Mouse (Mus musculus) adrenal gland, postnatal 4 days (tissue): ENCODE measurements around the gene Klk1b8. TPM values are rescaled to one million over a fixed set of nuclear protein-coding genes. Genes with fewer than 3 reads are reported as not detected.
"Not testable (repeated sequence)": the region's sequence is repeated elsewhere in the genome, so short reads cannot be mapped to it uniquely, and the experiment has no call there.

ENCODE experiments used
- DNase-seq, 2 experiments: peaks; one replicate each; pipeline ENCODE4 v3.0.0; 2021 to 2022; ENCODE audit warnings: low spot score in 2 of 2, mixed read lengths in 2 of 2
- long read RNA-seq, 2 experiments: library from polyadenylated mRNA; stranded (forward); transcript quantifications; one replicate each; pipeline ENCODE4 v2.0.0; 2021
- total RNA-seq, 2 experiments: library from RNA; stranded (reverse); gene quantifications; 2 replicates each; pipeline ENCODE4 v1.2.3; 2021

Klk1b8 gene
- not detected for total RNA-seq
- long read RNA-seq, experiment 1: 0 reads
- long read RNA-seq, experiment 2: 0 reads

DNA sequence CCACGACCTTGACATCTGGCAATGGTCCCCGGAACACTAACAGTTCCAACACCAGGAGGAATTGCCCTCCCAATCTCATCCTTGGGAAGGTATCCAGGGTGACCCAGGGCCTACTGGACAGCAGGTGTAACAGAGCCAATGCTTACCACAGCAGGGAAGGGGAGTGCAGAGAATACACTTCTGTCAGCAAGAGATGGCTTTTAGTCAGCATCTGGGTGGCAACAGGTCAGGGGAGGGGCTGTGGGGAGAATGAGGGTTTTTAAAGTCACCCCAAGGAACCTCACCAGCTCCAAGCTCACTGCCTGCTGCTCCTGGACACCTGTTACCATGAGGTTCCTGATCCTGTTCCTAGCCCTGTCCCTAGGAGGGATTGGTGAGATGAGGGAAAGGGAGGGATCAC lies at the start of gene Klk1b8:
TSS of gene Klk1b8 (plus strand) at position 301 of the 400 bp plus-strand sequence.
- no peak for DNase-seq

DNA sequence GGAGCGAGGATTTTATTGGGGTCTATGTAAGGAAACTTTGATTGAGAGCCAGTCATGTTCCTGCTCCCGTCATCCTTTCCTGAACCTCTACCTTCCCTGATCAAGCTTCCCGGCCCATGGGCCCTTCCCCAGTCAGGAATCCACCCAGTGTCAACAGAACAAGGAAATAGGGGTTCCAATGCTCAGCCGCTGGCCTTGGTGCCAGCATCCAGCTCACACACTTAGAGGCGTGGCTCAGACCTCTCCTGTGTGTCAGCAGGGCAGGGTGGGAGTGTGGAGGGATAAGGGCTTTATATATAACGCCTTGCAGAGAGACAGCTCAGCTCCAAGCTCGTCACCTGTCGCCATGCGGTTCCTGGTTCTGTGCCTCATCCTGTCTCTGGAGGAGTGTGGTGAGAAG lies 35.6 kb upstream of the Klk1b8 start:
- DNase-seq: no peak

DNA sequence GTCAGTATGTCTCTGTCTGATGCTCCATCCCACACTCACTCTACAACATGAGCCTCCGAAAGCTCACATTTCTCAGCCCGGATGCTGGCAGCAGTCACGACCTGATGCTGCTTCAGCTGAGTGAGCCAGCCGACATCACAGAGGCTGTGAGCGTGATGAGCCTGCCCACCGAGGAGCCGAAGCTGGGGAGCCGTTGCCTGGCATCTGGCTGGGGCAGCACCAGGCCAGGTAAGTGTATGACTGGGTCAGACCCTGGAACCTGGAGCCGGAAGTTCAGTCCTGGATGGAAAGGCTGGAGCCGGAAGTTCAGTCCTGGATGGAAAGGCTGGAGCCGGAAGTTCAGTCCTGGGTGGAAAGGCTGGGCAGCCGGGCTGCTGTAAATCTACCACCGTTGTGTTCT lies 32.0 kb upstream of the Klk1b8 start:
- no peak for DNase-seq

DNA sequence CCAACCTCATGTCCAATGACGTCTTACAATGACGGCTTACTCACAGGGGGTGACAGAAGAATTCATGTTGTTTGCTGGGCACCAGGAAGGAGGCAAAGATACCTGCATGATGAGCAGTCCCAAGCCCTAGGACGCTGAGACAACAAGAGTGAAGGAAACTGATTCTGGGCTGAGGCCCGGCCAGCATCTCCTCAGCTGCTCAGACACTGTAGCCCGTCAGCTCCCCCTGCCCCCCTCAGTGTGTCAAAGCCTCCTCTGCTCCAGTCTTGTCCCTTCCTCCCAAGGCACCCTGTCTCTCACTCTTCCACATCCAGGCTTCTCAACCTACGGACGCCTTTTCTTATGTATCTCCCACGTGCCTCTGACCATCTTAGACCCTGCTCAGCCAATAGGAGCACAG lies 31.6 kb upstream of the Klk1b8 start:
- no peak for DNase-seq

DNA sequence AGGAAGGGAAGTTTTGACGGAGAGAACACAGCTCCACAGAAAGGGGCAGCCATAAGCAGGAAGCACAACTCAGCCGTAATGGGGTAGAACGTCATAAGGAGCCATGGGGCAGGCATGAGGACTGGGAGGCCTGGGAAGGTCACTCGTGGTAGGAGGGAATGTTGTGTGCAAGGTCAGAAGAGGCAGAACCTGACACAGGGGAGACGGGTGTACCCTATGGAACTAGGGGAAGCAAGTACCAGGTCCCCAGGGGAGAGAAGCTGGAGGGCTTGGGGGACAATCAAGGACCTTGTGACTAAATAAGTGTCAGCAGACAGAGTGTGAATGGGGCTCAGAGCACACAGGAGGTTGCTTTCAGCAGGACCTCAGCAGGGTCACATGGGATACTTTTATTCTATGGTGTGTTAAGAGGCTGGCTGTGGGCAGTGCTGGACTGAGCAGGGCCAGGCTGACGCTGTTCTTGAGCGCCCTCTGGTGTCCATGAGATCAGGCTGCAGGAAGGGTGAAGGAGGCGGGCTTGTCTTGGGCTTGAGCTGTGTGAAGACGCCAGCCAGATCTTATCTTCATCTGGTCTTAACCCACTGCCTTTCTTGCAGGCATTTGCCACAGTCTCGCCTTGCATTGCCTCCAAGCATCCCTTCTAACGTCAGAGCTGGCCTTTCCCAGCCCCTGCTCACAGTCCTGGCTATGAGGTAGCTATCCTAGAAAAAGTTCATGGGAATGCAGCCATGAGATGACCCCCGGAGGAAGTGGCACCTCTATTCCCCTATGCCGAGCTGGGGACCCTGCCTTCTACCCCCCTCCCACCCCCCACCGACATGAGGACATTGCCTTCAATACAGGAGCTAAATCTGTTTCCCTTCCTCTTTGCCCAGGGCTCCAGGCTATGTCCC lies 30.7 kb upstream of the Klk1b8 start:
- DNase-seq: peak; percentile 21 to 41

DNA sequence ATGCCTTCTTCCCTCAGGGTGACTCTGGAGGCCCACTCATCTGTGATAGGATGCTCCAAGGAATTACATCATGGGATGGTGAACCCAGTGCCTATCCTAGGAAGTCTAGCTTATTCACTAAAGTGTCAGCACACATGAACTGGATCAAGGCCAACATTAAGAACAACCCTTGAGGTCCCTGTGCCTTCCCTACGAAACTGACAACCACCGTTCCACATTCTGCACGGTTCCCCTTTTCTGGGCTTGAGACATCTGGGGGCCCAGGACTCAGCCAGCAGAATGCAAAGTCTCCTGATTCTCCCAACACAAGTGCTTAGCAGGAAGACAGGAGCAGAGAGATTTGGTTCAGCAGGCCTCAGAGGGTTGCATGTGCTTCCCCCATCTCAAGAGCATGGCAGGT lies 29.9 kb upstream of the Klk1b8 start:
- no peak for DNase-seq

DNA sequence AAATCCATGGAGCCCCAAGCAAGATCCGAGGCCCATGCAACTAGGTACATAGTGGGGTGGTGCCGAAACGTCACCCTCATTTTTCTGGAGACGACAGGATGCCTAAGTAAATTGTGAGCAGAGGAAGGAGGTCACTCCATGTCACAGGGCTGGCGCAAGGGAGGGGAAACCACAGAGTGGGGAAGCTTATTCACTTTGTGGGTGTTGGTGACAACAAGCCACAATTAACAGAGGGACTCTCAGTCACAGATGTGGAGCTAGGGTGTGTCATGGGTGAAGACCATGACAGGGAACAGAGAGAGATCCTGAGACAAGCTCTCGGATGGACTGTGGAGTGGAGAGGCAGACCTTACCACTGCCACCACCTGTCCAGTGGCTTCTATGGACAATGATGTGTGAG lies 29.4 kb upstream of the Klk1b8 start:
- DNase-seq: no peak

DNA sequence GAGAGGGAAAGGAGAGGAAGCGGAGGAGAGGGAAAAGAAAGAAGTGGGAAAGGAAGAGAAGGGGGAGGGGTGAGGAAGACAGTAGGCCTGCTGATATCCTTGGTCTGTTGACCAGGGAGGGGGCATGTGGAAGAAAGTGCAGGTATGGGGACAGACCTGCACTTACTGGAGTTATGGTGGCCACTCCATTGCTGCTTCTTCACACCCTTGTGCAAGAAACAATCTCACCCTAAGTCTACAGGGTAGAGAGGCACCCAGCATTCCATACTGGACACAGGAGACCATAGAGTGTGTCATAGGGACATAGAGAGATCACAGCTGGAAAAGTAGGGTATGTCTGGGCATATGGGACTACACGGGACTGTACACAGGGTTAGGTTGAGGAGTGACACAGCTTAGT lies 28.5 kb upstream of the Klk1b8 start:
- DNase-seq: no peak

DNA sequence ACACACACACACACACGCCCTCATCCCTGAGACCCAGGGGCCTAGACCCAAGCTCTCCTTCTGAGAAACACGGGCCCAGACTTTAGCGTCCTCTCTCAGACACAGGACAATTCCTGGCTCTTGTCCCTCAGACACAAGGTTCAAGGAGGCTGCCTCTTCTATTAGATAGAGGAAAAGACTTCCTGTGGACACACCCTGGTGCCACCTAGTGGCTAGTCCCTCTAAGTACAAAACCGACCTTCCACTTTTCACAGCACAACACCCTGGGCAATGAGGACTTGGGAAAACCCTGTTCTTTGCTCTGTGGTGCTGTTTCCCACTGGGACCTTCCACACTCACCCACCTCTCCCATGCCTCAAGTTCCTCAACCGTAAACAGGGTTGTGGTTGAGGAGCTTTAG lies 24.5 kb upstream of the Klk1b8 start:
- no peak for DNase-seq

DNA sequence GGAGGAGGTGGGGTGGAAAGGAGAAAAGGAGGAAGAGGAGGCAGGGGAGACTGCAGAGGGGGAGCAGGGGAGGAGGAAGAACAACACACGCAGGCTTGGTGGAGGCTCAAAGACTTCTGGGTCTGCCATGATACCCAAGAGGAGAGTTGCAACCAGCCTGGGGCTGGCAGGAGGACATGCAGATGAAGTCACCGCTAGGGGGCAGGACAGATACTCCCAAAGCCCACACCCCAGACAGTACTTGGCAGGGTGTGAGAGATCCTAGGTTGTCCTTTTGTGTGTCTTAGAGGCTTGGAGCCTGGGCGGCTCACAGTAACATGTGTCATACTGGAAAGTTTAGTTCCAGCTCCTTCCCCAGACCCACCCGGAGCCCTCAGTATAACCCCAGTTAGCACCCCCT lies 21.9 kb upstream of the Klk1b8 start:
- no peak for DNase-seq

DNA sequence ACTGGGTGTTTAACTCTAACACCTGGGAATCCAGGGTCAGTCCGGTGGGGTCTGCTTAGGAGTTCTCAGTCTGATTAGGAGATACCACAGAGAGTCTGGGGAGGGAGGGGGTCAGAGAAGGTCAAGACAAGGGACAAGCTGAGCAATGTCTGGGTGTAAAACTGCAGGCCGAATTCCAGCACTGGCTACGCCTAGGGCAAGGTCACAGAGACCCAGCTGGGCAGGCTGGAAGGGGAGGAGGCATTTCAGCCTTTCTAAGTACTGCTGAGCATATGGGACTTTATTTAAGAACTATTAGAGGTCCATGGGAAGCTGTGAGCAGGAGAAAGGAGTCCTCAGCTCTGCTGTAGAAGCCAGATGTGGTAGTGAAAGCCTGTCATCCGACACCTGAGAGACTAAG lies 18.1 kb upstream of the Klk1b8 start:
- DNase-seq: no peak

DNA sequence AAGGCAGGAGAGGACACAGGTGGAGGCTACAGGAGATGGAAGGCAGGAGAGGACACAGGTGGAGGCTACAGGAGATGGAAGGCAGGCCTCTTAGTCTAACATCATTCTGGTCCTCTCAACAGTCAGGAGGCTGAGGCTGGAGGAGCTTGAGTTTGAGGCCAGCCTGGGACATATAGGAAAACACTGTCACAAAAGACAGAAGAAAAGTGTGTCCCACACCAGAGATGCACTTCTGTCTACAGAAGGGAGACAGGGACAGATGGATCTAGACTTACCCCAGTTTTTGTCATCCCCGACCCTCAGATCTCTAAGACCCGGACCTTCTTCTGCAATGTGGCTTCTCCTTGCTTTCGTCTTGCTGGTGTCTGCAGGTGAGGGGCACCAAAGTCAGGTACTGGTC lies 17.0 kb upstream of the Klk1b8 start, which contains the start of gene Klk15:
TSS of gene Klk15 (plus strand) at position 301 of the 400 bp plus-strand sequence.
- DNase-seq: no peak

DNA sequence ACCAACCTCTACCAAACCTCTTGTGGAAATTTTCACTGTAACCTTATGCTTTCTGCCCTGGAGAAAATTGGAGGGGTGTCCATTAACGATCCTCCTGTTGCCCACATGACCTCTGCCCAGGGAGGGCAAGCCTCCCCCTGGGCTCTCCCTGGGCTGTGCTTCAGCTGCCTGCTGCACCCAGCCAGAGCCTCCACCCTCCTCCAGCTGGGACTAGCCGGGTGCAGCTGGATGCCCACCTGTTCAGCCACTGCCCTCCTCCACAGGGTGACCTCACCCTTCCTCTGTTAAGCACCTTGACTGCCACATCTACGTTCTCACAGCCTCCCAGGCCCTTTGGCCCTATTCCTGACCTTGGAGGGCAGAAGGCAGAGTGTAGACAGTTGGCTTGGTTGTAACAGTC lies 15.7 kb upstream of the Klk1b8 start:
- DNase-seq: no peak

DNA sequence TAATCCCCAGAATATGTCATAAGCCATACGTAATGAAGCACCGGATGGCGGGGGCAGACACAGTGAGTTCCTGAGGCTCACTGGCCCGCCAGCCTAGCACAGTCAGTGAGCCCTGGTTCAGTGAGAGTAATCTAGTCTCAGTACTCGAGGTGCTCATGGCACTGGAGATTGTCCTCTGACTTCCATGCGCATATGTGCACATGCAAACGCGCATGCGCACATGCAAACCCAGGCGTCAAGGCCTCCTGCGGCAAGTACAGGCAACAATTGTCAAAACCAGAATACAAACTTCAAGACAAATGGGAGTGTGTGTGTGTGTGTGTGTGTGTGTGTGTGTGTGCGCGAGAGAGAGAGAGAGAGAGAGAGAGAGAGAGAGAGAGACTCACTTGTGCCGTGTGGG lies 13.9 kb upstream of the Klk1b8 start:
- DNase-seq: no peak

DNA sequence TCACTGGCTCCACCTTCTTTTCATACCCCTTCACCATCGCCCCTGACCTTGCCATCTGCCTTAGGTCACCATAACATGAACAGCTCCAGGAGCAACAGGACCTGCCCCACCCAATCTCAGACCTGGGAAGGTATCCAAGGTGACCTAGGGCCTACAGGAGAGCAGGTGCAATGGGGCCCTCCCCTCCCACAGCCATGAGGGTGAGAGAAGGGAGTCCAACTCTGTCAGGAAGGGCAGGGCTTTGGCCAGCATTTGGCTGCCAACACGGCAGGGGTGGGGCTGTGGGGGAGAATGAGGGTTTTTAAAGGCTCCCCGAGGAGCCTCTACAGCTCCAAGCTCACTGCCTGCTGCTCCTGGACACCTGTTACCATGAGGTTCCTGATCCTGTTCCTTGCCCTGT lies 8.2 kb upstream of the Klk1b8 start:
- not testable (repeated sequence) for DNase-seq

DNA sequence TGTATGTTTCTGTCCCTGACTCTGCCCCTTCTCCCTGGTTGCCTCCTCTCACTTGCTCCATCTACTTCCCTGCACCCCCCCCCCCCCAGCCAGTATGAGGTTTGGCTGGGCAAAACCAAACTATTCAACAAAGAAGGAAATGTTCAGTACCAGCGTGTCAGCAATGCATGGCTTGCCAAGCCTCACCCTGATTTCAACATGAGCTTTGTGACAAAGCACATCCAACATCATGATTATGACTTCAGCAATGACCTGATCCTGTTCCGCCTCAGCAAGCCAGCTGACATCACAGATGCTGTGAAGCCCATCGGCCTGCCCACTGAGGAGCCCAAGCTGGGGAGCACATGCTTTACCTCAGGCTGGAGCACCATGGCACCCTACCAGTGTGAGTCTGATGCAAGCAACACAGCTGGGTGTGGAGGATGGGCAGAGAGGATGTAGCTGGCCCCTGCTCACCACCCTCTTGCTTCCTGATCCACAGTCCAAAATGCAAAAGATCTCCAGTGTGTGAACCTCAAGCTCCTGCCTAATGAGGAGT lies 5.7 kb upstream of the Klk1b8 start:
- DNase-seq: no peak

DNA sequence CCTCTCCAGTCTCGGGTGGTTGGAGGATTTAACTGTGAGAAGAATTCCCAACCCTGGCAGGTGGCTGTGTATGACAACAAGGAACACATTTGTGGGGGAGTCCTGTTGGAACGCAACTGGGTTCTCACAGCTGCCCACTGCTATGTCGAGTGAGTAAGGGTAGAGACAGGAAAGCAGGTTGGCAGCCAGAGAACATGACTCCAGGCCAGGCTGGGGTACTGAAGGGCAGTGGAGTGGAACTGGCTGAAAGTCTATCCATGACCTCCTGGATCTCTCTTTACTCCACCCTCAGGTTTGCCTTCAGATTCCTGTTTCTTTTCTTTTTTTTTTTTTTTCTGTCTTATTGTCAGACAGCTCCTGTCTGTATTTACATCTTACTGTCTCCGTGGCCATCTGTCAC lies 2.2 kb downstream of the Klk1b8 start:
- no peak for DNase-seq

DNA sequence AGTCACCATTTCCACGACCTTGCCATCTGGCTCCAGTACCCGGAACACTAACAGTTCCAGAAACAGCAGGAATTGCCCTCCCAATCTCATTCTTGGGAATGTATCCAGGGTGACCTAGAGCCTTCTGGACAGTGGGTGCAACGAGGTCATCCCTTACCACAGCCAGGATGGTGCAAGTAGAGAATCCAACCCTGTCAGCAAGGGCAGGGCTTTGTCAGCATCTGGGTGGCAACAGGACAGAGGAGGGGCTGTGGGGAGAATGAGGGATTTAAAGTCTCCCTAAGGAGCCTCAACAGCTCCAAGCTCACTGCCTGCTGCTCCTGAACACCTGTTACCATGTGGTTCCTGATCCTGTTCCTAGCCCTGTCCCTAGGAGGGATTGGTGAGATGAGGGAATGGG lies 16.0 kb downstream of the Klk1b8 start, which contains the start of gene Klk1b1:
TSS of gene Klk1b1 (plus strand) at position 301 of the 400 bp plus-strand sequence.
- DNase-seq: no peak

DNA sequence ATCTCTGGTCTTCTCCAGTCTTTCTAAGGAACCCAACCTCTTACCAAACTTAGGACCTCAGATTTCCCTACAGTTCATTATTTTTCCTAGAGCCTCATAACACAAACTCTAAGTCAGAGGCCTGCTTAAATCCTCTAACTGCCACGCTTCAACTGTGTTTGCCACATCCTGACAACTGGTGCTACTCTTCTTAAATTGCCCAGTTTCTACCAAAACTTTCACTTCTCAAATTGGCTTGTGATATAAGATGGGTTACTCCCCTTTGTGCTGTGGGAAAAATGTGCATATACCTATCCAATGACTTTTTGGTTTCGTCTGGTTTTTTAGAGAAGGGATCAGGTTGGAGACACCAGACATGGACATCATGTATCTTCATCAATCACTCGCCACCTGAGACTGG lies 16.6 kb downstream of the Klk1b8 start:
- no peak for DNase-seq

DNA sequence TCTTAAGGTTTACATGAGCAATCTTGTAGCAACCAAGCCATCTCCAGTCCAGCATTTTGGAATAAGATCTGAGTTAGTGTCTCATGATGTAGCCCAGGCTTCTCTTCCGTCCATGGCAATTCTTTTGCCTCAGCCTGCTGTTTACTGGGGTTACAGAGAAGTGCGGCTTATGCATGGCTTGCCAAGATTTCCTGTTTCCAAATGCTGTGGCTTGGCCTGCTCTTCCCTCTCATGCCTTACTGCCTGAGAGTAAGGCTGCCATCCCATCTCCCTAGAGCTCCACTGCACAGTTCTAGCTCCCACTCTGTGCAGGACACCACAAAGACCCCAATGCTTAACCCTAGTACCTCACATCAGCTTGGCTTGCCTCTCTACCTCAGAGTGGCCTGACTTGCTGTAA lies 17.1 kb downstream of the Klk1b8 start:
- no peak for DNase-seq

DNA sequence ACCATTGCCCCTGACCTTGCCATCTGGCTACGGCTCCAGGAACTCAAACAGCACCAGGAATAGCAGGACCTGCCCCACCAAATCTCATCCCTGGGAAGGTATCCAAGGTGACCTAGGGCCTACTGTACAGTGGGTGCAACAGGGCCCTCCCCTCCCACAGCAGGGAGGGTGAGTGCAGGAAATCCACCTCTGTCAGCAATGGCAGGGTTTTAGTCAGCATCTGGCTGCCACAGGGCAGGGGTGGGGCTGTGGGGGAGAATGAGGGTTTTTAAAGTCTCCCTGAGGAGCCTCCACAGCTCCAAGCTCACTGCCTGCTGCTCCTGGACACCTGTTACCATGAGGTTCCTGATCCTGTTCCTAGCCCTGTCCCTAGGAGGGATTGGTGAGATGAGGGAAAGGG lies 25.3 kb downstream of the Klk1b8 start, which contains the start of gene Klk1b9:
TSS of gene Klk1b9 (plus strand) at position 301 of the 400 bp plus-strand sequence.
- DNase-seq: not testable (repeated sequence)

DNA sequence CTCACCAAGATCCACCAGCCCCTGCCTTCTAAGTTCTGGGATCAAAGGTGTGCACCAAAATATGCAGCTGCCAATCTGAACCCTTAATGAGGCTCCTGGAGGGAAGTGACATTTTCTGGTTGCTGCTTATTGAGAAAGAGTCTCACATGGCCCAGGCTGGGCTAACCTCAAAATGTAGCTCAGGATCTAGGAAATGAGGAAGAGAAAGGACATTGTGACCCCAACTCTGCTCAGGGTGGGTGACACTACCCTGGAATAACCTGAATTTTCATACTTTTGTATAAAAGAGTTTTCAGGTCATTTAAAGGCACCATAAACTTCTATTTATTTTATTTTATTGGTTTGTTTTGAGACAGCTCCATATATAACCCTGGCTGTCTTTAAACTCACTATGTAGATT lies 35.2 kb downstream of the Klk1b8 start:
- DNase-seq: no peak

DNA sequence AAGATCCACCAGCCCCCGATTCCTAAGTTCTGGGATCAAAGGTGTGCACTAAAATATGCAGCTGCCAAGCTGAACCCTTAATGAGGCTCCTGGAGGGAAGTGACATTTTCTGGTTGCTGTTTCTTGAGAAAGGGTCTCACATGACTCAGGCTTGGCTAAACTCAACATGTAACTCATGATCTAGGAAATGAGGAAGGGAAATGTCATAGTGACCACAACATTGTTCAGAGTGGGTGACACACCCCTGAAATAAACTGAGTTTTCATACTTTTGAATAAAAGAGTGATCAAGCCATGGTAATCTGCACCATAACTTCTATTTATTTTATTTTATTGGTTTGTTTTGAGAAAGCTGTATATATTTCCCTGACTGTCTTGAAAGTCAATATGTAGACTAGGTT lies 44.4 kb downstream of the Klk1b8 start:
- DNase-seq: not testable (repeated sequence)
